Mouse (Mus musculus) stomach, embryonic 14.5 days (tissue): ENCODE data around the gene 0610009B22Rik. TPM values are rescaled to one million over a fixed set of nuclear protein-coding genes. Genes with fewer than 3 reads are reported as not detected.
"Not testable (repeated sequence)": the region's sequence is repeated elsewhere in the genome, so short reads cannot be mapped to it uniquely, and the experiment has no call there.

Source experiments
- ATAC-seq: fragments of 200-750 bp; cut with Nextera tagmentation; 2 replicates; pipeline ENCODE4 v1.8.0; 2017; ENCODE audit warnings: low read depth, moderate TSS enrichment; ENCODE audit not compliant: insufficient number of reproducible peaks, insufficient read depth, low FRiP score
- H3K27ac ChIP-seq: fragments of 300-500 bp; sonication (generic); 2 replicates; pipeline ENCODE4 v1.5.1; 2014; ENCODE audit warnings: mild to moderate bottlenecking, low read length, moderate library complexity, mixed read lengths
- H3K27me3 ChIP-seq: fragments of 300-500 bp; sonication (generic); 2 replicates; pipeline ENCODE4 v1.6.1; 2014; ENCODE audit warnings: low read length, control low read depth, mixed read lengths; ENCODE audit not compliant: control insufficient read depth, insufficient read depth
- H3K36me3 ChIP-seq: fragments of 300-500 bp; sonication (generic); 2 replicates; pipeline ENCODE4 v1.6.1; 2014; ENCODE audit warnings: mild to moderate bottlenecking, control low read depth, low read length, moderate library complexity, mixed read lengths; ENCODE audit not compliant: control insufficient read depth, insufficient read depth
- H3K4me1 ChIP-seq: fragments of 300-500 bp; sonication (generic); 2 replicates; pipeline ENCODE4 v1.6.1; 2014; ENCODE audit warnings: low read length, control low read depth, mixed read lengths; ENCODE audit not compliant: control insufficient read depth, insufficient read depth
- H3K4me2 ChIP-seq: fragments of 300-500 bp; sonication (generic); replicated peaks from 2 replicates; pipeline ENCODE4 v1.6.1; 2014; ENCODE audit warnings: low read depth, low read length, control low read depth
- H3K4me3 ChIP-seq: fragments of 300-500 bp; sonication (generic); 2 replicates; pipeline ENCODE4 v1.5.1; 2014; ENCODE audit warnings: low read depth, low read length, control low read depth
- H3K9ac ChIP-seq: fragments of 300-500 bp; sonication (generic); replicated peaks from 2 replicates; pipeline ENCODE4 v1.6.1; 2014; ENCODE audit warnings: low read depth, mild to moderate bottlenecking, control low read depth, low read length, moderate library complexity, mixed read lengths
- H3K9me3 ChIP-seq: fragments of 300-500 bp; sonication (generic); 2 replicates; pipeline ENCODE4 v1.6.1; 2016; ENCODE audit warnings: low read depth, low read length, control low read depth; ENCODE audit not compliant: control insufficient read depth
- WGBS: fragments of 180-500 bp; shearing (Covaris S2); extraction: QIAGEN DNeasy Blood & Tissue Kit; methylation state at CpG from one replicate; pipeline ENCODE4 v1.1.7; 2014; 5-methylcytosine and 5-hydroxymethylcytosine counted together
- polyA plus RNA-seq: library from polyadenylated mRNA; unstranded; fragments of >200 nt; fragmentation: Nextera tagmentation; extraction: Ambion mirVana; gene quantifications from 2 replicates; pipeline ENCODE4 v1.2.1, GENCODE M21; 2014

The 0610009B22Rik gene
- polyA plus RNA-seq, 1 experiment from 2014 or later = 78.1 TPM

DNA sequence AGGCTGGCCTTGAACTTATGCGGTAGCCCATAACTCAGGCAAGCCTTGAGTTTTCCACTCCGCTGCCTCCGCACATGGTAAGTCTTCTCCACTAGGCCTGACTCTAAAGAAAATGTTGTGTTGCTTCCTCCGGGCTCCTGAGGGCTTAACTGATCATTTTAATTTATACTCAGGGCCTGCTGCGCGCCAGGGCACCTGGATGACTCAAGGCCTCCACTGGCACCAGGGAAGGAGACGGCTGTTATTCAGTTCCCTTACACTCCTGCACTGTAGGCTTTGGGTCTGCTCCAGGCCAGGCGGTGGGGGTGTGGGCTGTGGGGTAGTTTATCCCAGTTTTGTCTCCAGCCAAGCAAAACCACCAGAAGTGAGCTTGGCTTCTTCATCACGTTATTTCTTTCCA, 15.4 kb downstream of the 0610009B22Rik start:
- Histone ChIP-seq H3K4me2 (no peak overlapping the region), H3K27me3 (no peaks in the 10 kb centered on the region), H3K9me3 (no peaks in the 10 kb centered on the region), H3K9ac (no peak overlapping the region), H3K36me3 (no peaks in the 10 kb centered on the region), H3K4me1 (no peaks in the 10 kb centered on the region), H3K27ac (no peak overlapping the region), H3K4me3 (no peak overlapping the region)
- WGBS = 79% methylated on average over 9 of the region's 9 CpGs
- no peak for ATAC-seq

DNA sequence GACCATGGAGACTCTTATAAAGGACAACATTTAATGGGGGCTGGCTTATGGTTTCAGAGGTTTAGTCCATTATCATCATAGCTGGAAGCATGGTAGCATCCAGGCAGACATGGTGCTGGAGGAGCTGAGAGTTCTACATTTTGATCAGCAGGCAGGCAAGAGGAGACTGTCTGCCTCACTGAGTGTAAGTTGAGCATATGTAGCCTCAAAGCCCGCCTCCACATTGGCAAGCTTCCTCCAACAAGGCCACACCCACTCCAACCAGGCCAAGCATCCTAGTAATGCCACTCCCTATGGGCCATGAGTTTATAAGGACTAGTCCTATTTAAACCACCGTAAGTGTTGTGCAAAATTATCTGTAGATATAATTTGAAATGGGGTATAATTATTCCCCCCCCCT, 17.3 kb downstream of the 0610009B22Rik start:
- no peak for ATAC-seq
- no peak overlapping the region for H3K27ac ChIP-seq
- WGBS = 82% methylated on average over 2 of the region's 2 CpGs
- H3K9ac ChIP-seq = no peak overlapping the region
- no peaks in the 10 kb centered on the region for H3K9me3 ChIP-seq
- no peaks in the 10 kb centered on the region for H3K36me3 ChIP-seq
- no peak overlapping the region for H3K4me2 ChIP-seq
- no peak overlapping the region for H3K4me3 ChIP-seq
- H3K4me1 ChIP-seq = no peaks in the 10 kb centered on the region
- H3K27me3 ChIP-seq = no peaks in the 10 kb centered on the region

DNA sequence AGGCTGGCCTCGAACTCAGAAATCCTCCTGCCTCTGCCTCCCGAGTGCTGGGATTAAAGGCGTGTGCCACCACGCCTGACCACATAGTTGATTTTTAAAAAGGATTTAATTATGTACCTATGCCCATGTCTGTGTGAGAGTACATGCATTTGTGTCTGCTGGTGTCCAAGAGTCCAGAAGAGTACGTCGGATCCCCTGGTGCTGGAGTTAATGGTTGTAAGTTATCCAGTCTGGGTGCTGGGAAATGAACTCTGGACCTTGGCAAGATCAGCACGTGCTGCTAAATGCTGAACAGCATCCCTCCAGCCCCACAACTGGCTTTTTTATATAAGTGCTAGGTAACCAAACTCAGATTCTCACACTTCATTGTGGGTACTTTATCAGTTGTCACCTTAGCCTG, 17.8 kb downstream of the 0610009B22Rik start:
- ATAC-seq = no peak
- H3K36me3 ChIP-seq = no peaks in the 10 kb centered on the region
- no peaks in the 10 kb centered on the region for H3K4me1 ChIP-seq
- WGBS = 97% methylated on average over 7 of the region's 7 CpGs
- no peaks in the 10 kb centered on the region for H3K27me3 ChIP-seq
- H3K4me2 ChIP-seq = no peak overlapping the region
- H3K9me3 ChIP-seq = no peaks in the 10 kb centered on the region
- no peak overlapping the region for H3K27ac ChIP-seq
- no peak overlapping the region for H3K4me3 ChIP-seq
- no peak overlapping the region for H3K9ac ChIP-seq

DNA sequence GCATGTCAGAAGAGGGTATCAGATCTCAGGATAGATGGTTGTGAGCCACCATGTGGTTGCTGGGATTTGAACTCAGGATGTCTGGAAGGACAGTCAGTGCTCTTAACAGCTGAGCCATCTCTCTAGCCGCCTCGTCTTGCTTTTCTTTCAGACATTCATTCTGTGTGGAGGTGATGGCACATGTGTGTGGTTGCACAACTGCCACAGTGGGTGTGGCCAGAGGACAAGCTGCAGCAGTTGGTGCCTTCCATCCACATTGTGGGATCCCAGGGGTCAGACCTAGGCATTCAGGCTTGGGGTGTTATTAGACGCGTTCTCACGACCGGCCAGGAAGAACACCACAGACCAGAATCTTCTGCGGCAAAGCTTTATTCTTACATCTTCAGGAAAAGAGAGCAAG, 23.9 kb downstream of the 0610009B22Rik start:
- H3K36me3 ChIP-seq, H3K9ac ChIP-seq, H3K4me1 ChIP-seq, H3K4me3 ChIP-seq, H3K27ac ChIP-seq, H3K27me3 ChIP-seq, H3K9me3 ChIP-seq, ATAC-seq, H3K4me2 ChIP-seq: not testable (repeated sequence)
- WGBS = 94% methylated on average over 7 of the region's 7 CpGs

DNA sequence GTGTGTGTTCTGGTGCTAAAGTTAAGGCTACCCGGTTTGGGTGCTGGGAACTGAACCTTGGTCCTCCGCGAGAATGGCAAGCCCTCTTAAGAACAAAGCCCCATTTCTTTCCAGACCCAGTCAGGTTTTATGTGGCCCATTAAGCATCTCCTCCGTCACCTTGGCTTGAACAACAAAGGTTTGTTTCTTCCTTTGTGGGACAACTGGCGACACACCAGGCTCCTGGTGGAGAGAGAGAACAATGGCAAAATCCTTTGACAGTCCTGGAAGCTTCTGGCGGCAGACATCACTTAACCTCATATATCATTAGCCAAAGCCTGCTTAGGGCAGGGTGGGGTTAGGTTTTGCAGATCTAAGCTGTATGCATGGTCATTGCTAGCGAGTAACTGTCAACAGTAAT, 26.0 kb downstream of the 0610009B22Rik start:
- no peak overlapping the region for H3K9ac ChIP-seq
- no peak overlapping the region for H3K4me2 ChIP-seq
- no peaks in the 10 kb centered on the region for H3K27me3 ChIP-seq
- H3K36me3 ChIP-seq = no peaks in the 10 kb centered on the region
- H3K27ac ChIP-seq = no peak overlapping the region
- H3K4me3 ChIP-seq = no peak overlapping the region
- no peaks in the 10 kb centered on the region for H3K4me1 ChIP-seq
- no peaks in the 10 kb centered on the region for H3K9me3 ChIP-seq
- ATAC-seq = no peak
- WGBS = 82% methylated on average over 7 of the region's 7 CpGs

DNA sequence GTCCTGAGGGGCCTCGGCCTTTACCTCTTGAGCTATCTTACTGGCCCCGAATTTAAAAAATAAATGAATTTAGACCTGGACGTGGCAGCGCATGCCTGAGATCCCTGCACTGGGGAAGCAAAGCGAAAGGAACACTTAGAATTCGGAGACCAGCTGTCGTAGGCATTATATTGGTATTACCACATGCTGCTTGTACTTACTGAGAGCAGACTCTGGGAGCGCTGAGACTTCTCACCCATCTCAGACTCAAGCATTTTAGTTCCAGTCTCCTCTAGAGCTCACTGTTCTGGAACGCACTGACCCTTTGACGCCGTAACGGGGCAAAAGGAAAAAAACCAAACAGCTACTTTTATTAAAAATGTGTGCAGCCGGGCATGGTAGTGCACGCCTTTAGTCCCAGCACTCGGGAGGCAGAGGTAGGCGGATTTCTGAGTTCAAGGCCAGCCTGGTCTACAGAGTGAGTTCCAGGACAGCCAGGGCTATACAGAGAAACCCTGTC, 26.8 kb downstream of the 0610009B22Rik start:
- ATAC-seq = no peak
- Histone ChIP-seq H3K27ac (no peak overlapping the region), H3K27me3 (no peaks in the 10 kb centered on the region), H3K4me3 (no peak overlapping the region), H3K4me1 (no peaks in the 10 kb centered on the region), H3K9ac (no peak overlapping the region), H3K9me3 (no peaks in the 10 kb centered on the region), H3K4me2 (no peak overlapping the region), H3K36me3 (no peaks in the 10 kb centered on the region)
- WGBS = 88% methylated on average over 16 of the region's 16 CpGs

DNA sequence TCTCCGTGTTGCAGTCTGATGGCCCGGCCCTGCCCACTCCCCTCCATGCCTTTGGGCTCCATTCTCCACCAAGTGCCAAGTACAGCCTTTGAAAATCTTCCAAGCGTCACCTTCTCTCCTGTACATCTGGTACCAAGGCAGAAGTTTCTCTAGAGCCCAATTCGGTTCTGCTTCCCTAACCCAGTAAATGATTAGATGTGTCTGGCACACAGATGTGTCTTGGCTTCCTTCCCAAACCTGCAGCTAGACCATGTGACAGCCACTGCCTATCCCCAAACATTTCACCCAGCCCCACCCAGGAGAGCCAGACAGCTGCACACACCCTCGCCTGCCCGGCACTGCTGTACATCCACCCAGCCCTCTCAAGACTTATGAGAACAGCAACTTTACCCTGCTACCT, 30.0 kb downstream of the 0610009B22Rik start:
- no peak; the same call in 1 of the 2 replicates for ATAC-seq
- WGBS = 41% methylated on average over 6 of the region's 6 CpGs

DNA sequence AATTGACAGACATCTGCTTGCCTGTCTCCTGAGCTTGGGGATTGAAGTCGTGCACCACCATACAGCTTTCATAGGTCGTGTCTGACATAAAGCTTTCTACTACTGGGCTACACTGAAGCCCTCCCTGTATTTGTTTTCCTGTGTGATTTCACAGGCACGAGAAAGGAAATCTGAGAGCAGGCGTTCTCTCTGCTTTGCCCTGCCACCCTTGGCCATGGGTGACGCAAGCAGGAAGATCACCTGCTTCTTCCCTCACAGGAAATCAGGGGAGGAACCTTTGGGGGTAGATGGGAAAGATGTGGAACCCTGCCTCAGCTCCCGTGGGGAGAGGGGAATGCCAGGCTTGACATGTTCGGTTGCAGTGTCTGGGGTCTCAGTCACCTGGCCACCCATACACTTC, 30.4 kb downstream of the 0610009B22Rik start:
- Histone ChIP-seq H3K4me2 (no peak overlapping the region), H3K4me1 (no peaks in the 10 kb centered on the region), H3K27ac (no peak overlapping the region), H3K4me3 (no peak overlapping the region), H3K9me3 (no peaks in the 10 kb centered on the region), H3K9ac (no peak overlapping the region), H3K27me3 (no peaks in the 10 kb centered on the region), H3K36me3 (no peaks in the 10 kb centered on the region)
- WGBS = 60% methylated on average over 7 of the region's 7 CpGs
- no peak for ATAC-seq

More for the DNA sequence above, 30.0 kb downstream of the 0610009B22Rik start:
- Histone ChIP-seq H3K4me1 (no peaks in the 10 kb centered on the region), H3K9me3 (no peaks in the 10 kb centered on the region), H3K36me3 (no peaks in the 10 kb centered on the region), H3K27ac (no peak overlapping the region), H3K9ac (no peak overlapping the region), H3K4me2 (no peak overlapping the region), H3K4me3 (no peak overlapping the region), H3K27me3 (no peaks in the 10 kb centered on the region)

DNA sequence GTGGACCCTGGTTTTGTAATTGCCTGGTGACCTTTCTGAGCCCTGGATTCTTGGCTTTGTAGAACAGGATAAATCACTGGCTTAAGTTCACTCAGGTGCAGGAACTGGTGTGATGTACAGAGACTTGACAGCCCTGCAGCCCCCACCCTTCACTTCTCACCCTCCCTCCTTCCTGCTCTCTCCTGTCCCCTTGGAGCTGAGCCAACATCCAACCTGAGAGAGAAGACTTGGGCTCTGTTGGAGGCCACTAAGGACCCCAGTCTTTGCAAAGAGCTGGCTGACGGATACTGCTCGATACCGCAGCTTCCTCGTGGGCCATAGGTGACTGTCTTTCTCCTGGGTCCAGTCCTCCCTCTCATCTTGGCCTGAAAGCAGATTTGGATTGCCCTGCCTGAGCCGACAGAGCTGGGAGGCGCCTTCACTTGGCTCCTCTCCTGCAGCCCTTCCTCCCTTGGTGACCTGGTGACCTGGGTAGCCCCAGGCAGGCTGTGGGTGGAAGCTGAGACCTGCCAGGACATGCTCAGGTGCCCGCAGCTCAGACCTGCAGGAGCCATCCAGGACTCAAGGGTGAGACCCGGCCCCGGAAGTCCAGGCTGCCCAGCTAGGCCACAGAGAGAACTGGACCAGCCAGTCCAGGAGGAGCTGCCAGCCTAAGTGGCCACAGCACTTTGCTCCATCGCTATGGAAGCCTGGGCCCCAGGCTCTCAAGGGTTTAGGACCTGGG, 31.7 kb downstream of the 0610009B22Rik start:
- H3K27me3 ChIP-seq = no peaks in the 10 kb centered on the region
- H3K4me3 ChIP-seq = no peak overlapping the region
- H3K4me2 ChIP-seq = no peak overlapping the region
- H3K9ac ChIP-seq = no peak overlapping the region
- no peaks in the 10 kb centered on the region for H3K9me3 ChIP-seq
- 77% methylated on average over 10 of the region's 10 CpGs for WGBS
- no peak for ATAC-seq
- H3K4me1 ChIP-seq = no peaks in the 10 kb centered on the region
- H3K27ac ChIP-seq = no peak overlapping the region
- no peaks in the 10 kb centered on the region for H3K36me3 ChIP-seq
